In genomic region chr19:4113806-4114230, GRCm38 (mm10) we compare ENCODE assay signal across 8 mouse cellular contexts. TPM values are rescaled to one million over a fixed set of nuclear protein-coding genes. Genes with fewer than 3 reads are reported as not detected.
DNase-seq lines count a peak whose midpoint lies in the region; ATAC-seq and TF ChIP-seq lines count a peak whose summit lies in the region.

No protein-coding gene starts in this region.

- no peak overlapping the region for H3K4me3 ChIP-seq in heart, adult 2 months

- TF ChIP-seq CTCF in heart, adult 2 months (IDR thresholded peaks at IDR 0.05): no peak

- peak; percentile 27 for ATAC-seq in erythroblast, adult 5-6 weeks (replicated peaks; ENCODE audit: low FRiP score, poor library complexity, severe bottlenecking)

- peaks cover 10% of the 10 kb centered on the region for H3K4me1 ChIP-seq in heart, adult 2 months (ENCODE audit: control insufficient read depth, insufficient read depth, low read length)

- DNase-seq in heart, adult 2 months: peak in 1 of 2 experiments; percentile 66
- no peak for DNase-seq in heart, postnatal 4 days
- DNase-seq in kidney, postnatal 10 days: peak; percentile 53
- DNase-seq in naive thymus-derived CD4-positive, alpha-beta T cell, adult 2 months (ENCODE audit: low read depth): peak; percentile 77
- DNase-seq in right cerebral cortex, postnatal 14 days: no peak
- DNase-seq in layer of hippocampus, adult 9-11 months: no peak
- no peak for DNase-seq in right cerebral cortex, adult 18-20 months

- no peaks in the 10 kb centered on the region for H3K36me3 ChIP-seq in heart, adult 2 months (ENCODE audit: control insufficient read depth, insufficient read depth, low read length)

- H3K27me3 ChIP-seq in heart, adult 2 months (ENCODE audit: control insufficient read depth, insufficient read depth, low read length): no peaks in the 10 kb centered on the region

- H3K27ac ChIP-seq in heart, adult 2 months: peak overlapping the region; percentile 61

- no peak for TF ChIP-seq EP300 in heart, adult 2 months (IDR thresholded peaks at IDR 0.05; ENCODE audit: insufficient read depth, low read depth, low read length)

- WGBS in heart, adult 2 months: 31% methylated on average over 5 of the region's 5 CpGs

- no peak for TF ChIP-seq POLR2A in heart, adult 2 months (IDR thresholded peaks at IDR 0.05; ENCODE audit: insufficient read depth, low read depth, low read length)

- no peaks in the 10 kb centered on the region for H3K79me2 ChIP-seq in heart, adult 2 months (replicated peaks; ENCODE audit: control insufficient read depth, insufficient read depth, low read length)

- H3K9ac ChIP-seq in heart, adult 2 months (ENCODE audit: low read depth, low read length): no peak overlapping the region; the same call in 1 of the 2 replicates

- intact Hi-C loops in heart, adult 2 months (cut with DNase I): no loop called here

RNA-seq across cellular contexts. Expression of gene Aip, which starts 11.8 kb away (rescaled TPM):
- total RNA-seq in heart, adult 2 months (2021): 10 to 100 TPM; 55.1 to 60.6 TPM
- 69.4 and 82.1 TPM in 2 replicates for polyA plus RNA-seq in heart, adult 2 months (2012; rRNA removed)
- 10 to 100 TPM; 54.6 to 55.7 TPM for total RNA-seq in heart, postnatal 4 days (2021)
- total RNA-seq in erythroblast, adult 5-6 weeks (2015; ENCODE audit: low replicate concordance): 35.7 and 52.1 TPM in 2 replicates
- 20.9 and 49.9 TPM in 2 replicates for total RNA-seq in erythroblast, adult 5-6 weeks (2017; ENCODE audit: low replicate concordance)

RNA-seq across cellular contexts. Expression of gene Pitpnm1, which starts 14.0 kb away (rescaled TPM):
- 10 to 100 TPM; 18.1 to 19.9 TPM for total RNA-seq in heart, adult 2 months (2021)
- polyA plus RNA-seq in heart, adult 2 months (2012; rRNA removed): 43.6 and 49.9 TPM in 2 replicates
- total RNA-seq in heart, postnatal 4 days (2021): 10 to 100 TPM; 41.8 to 42.9 TPM
- total RNA-seq in erythroblast, adult 5-6 weeks (2015; ENCODE audit: low replicate concordance): 20.1 and 32.7 TPM in 2 replicates
- 17.0 and 19.7 TPM in 2 replicates for total RNA-seq in erythroblast, adult 5-6 weeks (2017; ENCODE audit: low replicate concordance)

RNA-seq across cellular contexts. Expression of gene Cdk2ap2, which starts 16.8 kb away (rescaled TPM):
- 10 to 100 TPM; 39.9 to 43.2 TPM for total RNA-seq in heart, adult 2 months (2021)
- polyA plus RNA-seq in heart, adult 2 months (2012; rRNA removed): 81.3 and 85.3 TPM in 2 replicates
- 10 to 100 TPM; 22.4 to 23.6 TPM for total RNA-seq in heart, postnatal 4 days (2021)
- 51.9 and 92.4 TPM in 2 replicates for total RNA-seq in erythroblast, adult 5-6 weeks (2015; ENCODE audit: low replicate concordance)
- total RNA-seq in erythroblast, adult 5-6 weeks (2017; ENCODE audit: low replicate concordance): 11.8 and 18.7 TPM in 2 replicates

RNA-seq across cellular contexts. Expression of gene Gpr152, which starts 25.8 kb away (rescaled TPM):
- under 1 TPM in 1 of 2 experiments, not detected in 1; 0.05 TPM for total RNA-seq in heart, adult 2 months (2021)
- polyA plus RNA-seq in heart, adult 2 months (2012; rRNA removed): 0.12 TPM in 2 replicates
- total RNA-seq in heart, postnatal 4 days (2021): under 1 TPM in 1 of 2 experiments, not detected in 1; 0.07 TPM
- not detected in 2 replicates for total RNA-seq in erythroblast, adult 5-6 weeks (2015; ENCODE audit: low replicate concordance)
- total RNA-seq in erythroblast, adult 5-6 weeks (2017; ENCODE audit: low replicate concordance): not detected in 2 replicates

RNA-seq across cellular contexts. Expression of gene Cabp4, which starts 30.0 kb away (rescaled TPM):
- not detected for total RNA-seq in heart, adult 2 months (2021)
- 0.21 TPM in 1 of 2 replicates, not detected in the other for polyA plus RNA-seq in heart, adult 2 months (2012; rRNA removed)
- under 1 TPM in 1 of 2 experiments, not detected in 1; 0.18 TPM for total RNA-seq in heart, postnatal 4 days (2021)
- not detected in 2 replicates for total RNA-seq in erythroblast, adult 5-6 weeks (2015; ENCODE audit: low replicate concordance)
- total RNA-seq in erythroblast, adult 5-6 weeks (2017; ENCODE audit: low replicate concordance): 0.43 TPM in 1 of 2 replicates, not detected in the other

Comparison
In these comparisons a context has a peak if more than half of its experiments do, and no peak if none do; other contexts are left out.
1. DNase-seq: peak in kidney, postnatal 10 days (single experiment) and naive thymus-derived CD4-positive, alpha-beta T cell, adult 2 months (single experiment); none in heart, postnatal 4 days (single experiment), right cerebral cortex, postnatal 14 days (single experiment), layer of hippocampus, adult 9-11 months (single experiment) and right cerebral cortex, adult 18-20 months (single experiment).